Mouse (Mus musculus): ENCODE data around the gene Gm49387.

Gm49387 gene

DNA sequence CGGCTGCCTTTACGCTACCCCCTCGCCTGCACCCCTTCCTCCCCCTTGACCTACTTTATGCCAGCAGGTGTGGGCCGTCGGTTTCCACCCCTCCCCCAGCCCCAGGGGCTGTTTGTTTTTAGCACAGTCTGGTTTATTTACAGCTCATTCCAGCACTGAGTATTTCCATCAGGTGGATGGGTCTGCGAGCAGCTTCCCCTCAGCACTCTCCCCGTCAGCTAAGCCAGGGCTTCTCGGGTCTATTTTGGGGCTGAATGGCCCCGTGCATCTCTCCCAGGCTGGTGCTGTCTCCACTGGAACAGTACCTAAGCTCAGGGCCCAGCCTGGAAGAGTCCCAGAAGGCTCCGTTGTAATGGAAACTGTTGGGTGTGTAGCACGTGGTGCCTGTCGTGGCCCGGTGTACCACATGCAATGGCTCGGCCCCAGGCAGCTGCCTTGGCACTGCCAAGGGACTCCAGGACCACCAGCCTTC, 84.7 kb downstream of the Gm49387 start:
- in situ Hi-C loops (cut with MboI; ENCODE audit: unreplicated experiment in 2 of 2), result no loop called here

DNA sequence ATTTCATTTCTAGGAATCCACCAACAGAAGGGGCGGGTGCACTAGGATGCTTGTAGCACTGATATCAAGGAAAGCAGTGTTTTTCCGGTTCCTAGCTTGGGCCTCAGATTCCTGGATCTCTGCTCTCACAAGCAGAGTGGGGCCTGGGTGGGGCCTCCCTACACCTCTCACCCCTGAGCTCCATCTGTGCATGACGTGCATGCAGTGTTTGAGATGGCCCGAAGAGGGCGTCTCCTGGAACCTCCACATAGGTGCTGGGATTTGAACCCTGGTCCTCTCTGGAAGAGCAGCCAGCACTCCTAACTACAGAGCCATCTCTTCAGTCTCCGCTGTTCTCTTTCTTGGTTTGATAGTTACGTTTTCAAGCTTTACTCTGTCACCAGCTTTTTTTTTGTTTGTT, 85.7 kb downstream of the Gm49387 start:
- in situ Hi-C loops (cut with MboI; ENCODE audit: unreplicated experiment in 2 of 2), result no loop called here

DNA sequence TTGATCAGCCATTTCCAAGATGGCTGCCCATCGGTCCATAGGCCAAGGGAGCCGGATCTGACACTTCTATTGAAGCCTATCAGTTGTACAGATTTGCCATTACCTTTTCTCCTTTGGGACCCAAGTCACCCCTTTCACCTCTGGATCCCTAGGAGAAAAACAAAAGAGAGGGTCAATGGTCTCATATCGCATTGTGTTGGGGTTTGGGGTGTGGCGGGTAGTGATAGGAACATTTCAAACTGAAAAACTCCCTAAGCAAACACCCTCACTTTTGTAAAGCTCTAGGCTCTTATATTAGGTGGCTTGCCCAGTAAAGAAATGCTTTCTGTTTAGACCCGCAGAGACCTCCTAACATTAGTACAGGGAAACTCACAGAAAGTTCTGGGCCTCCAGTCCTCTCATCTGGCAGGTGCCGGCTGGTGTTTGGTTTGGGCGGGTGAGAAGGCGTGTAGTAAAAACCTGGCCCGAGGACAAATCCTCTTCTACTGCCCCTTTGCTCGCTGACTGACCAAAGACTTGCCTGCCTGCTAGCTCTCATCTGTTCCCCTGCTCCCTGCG, 96.7 kb downstream of the Gm49387 start:
- in situ Hi-C loops (cut with MboI; ENCODE audit: unreplicated experiment in 2 of 2), result no loop called here

DNA sequence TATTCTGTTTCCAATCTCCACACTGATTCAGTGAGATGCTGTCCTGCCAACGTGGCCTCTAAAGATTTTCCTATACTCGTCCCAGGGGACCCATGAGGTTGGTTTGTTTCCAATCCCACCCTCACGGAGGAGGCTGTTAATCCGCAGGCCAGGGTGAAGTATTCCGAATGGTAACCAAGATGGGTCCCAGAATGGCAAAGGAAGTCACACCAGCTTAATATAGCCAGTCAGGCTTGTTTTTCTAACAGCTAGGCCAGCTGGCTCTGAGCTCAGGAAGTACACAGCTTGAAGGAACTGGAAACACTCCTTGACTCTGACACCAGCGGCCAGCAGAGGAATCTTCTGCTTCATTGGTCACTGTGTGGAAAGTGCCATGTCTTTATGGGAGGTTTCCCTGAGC, 103.4 kb downstream of the Gm49387 start:
- in situ Hi-C loops (cut with MboI; ENCODE audit: unreplicated experiment in 2 of 2), result loop anchor here in 1 of 2 experiments (10.0 kb wide), 1 partner anchor 248 kb away; no protein-coding TSS in a partner anchor

DNA sequence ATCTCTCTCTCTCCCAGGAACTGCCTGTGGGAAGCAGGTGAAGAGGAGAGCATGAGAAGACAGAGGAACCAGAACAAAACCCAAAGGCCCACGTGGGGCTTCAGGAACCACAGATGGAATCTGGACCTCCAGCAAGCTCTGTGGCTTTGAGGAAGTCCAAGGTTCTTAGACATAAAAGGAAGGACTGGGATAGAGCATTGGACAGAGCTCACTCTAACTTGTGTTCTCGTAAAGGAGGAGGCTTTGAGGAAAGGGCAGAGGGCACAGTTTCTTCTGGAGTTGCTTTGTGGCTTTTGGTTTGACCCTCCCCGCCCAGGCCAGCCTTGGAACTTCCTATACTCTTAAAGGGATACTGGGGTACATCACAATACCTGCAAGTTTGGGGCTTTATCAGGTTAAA, 108.0 kb downstream of the Gm49387 start:
- in situ Hi-C loops (cut with MboI; ENCODE audit: unreplicated experiment in 2 of 2), result loop anchor here in 1 of 2 experiments (10.0 kb wide), 1 partner anchor 252 kb away; no protein-coding TSS in a partner anchor

DNA sequence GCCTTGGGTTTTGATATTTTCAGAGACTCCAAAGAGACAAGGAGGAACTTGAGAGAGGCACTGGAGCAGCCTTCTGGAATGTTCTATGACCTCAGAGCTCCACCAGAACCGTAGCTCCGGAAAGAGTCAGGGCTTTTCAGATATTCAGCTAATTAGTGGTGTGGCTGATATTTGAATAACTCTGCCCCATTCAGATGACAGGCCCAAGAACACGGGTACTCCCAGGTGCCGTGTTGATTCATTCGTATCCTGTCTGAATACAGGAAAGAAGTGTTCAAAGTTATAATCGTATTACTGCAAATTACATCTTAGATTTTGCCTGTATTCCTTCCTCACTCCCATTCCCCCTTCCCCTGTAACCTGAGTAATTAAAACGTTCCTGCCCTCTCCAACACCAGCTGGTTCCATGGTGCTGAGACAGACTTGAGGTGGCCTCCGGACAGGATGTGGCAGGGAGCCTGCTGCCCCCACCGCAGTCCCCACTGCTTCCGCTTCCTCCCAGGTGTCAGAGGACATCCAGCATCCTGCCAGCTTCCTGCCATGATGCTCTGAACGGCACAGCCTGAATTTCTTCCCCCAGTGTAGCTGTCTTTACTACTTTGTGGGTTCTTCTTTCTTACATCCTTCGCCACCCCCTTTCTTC, 109.1 kb downstream of the Gm49387 start:
- in situ Hi-C loops (cut with MboI; ENCODE audit: unreplicated experiment in 2 of 2), result loop anchor here in 1 of 2 experiments (10.0 kb wide), 1 partner anchor 253 kb away; no protein-coding TSS in a partner anchor

DNA sequence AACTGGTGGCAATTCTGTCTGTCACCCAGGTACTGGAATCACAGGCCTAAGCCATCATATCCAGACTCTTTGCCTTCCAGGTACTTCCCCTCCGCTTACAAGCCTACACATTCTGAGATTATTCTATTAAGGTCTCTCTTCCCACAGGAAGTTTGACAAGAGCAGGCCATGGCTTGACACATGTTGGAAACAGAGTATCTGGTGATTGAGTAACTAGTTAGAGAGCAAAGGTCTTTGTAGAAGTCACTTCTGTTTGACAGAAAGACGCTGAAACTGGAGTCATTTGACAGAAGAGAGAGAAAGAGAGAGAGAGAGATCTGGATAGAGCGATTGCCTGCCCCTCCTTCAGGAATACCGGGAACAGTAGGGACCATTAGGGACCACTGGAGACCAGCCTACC, 109.8 kb downstream of the Gm49387 start:
- in situ Hi-C loops (cut with MboI; ENCODE audit: unreplicated experiment in 2 of 2), result loop anchor here in 1 of 2 experiments (10.0 kb wide), 1 partner anchor 254 kb away; no protein-coding TSS in a partner anchor

DNA sequence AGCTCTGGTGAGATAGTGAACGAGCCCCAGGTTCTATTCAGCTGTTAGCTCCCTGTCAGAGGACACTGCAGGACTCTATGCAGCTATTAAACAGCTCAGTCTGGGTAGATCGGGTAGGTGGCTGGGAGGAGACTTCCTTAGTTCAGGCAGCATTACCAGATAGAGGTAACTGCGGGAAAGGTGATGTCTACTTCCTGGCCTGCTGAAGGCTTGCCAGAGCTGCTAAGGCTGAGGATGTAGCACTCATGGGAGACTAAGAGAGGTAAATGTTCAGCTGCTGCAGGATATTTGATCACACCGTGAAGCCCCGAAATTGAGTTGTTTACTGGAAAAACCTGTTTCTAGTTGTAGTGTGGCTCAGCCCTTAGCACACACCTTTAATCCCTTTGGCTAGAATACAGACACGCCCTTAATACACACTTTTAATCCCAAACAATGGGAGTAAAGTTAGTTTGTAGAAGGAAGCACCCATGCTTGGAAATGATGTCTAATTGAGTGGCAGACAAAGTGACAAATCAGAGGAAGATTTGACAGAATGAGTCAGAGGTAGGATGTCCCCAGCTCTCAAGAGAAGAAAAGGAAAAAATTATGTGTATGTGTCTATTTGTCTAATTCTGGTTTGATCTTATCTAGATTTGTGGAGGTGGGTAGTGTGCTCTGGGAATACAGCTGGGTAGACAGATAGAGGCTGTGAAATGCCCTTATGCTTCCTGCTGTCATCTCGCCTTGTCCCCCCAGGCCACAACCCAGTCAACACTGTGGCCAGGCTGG, 115.5 kb downstream of the Gm49387 start:
- in situ Hi-C loops (cut with MboI; ENCODE audit: unreplicated experiment in 2 of 2), result no loop called here

DNA sequence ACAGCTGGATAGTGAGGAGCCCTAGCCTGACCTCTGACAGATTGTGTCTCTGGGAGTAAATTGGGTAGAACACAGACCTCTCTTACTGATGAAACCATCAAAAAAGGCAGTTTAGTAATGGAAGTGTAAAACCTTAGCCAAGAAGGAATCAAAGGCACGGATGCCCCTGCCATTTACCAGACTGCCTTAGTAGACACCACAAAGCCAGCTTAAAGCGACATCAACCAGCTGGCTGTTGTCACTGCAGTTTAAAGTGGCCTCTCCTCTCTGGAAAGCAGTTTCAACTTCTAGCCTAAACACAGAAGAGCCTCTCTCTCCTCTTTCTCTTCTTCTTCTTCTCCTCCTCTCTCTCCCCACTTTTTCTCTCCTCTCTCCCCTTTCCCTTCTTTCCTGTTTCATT, 119.4 kb downstream of the Gm49387 start:
- in situ Hi-C loops (cut with MboI; ENCODE audit: unreplicated experiment in 2 of 2), result no loop called here

DNA sequence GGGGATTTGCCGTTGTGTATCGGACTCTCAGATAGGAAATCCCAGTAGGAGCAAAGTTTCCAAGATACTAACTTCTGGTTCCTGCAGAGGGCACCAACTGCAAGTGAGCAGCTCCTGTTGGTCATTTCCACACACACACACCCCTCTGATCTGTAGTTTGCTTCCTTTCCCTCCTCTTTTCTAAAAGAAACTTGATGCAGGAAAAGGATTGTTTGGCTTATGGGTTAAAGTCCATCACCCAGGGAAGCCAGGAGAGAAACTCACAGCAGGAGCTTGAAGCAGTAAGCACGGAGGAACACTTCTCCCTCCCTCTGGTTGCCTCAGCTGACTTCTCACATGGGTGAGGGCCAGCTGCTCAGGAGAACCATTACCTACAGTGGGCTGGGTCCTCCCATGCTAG, 121.5 kb downstream of the Gm49387 start:
- in situ Hi-C loops (cut with MboI; ENCODE audit: unreplicated experiment in 2 of 2), result loop anchor here (5.0 kb wide), 1 partner anchor 88 kb away; no protein-coding TSS in a partner anchor

DNA sequence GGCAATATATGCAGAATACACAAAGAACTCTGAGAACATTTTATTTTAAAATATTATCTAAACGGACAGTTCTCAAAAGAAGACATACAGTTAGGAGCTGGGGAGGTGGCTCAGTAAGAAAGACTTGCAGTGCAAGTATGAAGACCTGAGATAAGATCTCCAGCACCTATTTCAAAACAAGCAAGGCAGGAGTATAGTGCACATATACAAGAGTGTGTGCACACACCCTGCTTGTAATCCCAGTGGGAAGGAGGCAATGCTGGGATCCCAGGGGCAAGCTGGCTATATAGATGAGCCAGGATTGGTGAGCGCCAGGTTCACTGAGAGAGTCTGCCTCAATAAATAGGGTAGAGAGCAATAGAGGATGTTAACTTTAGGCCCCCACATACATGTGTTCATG, 124.8 kb downstream of the Gm49387 start:
- in situ Hi-C loops (cut with MboI; ENCODE audit: unreplicated experiment in 2 of 2), result loop anchor here (5.0 kb wide), 1 partner anchor 91 kb away; no protein-coding TSS in a partner anchor

DNA sequence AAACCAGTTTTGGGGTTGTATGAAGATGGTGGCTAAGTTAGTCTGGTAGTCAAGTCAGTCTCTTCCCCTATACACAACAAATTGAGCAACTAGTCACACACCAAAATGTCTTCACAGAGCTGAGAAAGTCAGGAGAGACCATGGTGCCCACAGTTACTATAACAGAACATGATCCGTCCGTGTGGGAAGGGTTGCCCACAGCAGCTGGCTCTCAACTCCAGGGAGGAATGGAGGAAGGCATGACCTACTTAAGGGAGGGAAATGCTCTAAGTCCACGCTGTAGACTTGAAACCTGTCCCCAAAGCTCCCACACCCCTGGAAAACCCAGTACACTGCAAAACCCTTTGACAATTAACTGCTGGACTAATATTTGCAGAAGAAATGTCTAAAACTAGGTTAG, 130.4 kb downstream of the Gm49387 start:
- in situ Hi-C loops (cut with MboI; ENCODE audit: unreplicated experiment in 2 of 2), result no loop called here

DNA sequence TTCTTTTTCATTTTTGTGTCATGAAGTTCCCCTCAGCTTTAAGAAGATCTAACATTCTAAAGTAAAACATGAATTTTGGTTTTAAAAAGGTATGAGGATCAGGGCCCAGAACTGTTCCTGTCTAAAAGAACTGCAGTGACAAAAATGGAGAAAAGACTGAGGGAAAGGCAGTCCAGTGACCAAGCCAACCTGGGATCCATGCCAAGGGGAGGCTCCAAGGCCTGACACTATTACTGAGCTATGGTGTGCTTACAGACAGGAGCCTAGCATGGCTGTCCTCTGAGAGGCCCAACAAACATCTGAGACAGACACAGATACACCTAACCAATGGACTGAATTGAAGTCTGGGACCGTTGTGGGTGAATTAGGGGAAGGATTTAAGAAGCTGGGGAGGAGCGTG, 130.8 kb downstream of the Gm49387 start:
- in situ Hi-C loops (cut with MboI; ENCODE audit: unreplicated experiment in 2 of 2), result no loop called here

DNA sequence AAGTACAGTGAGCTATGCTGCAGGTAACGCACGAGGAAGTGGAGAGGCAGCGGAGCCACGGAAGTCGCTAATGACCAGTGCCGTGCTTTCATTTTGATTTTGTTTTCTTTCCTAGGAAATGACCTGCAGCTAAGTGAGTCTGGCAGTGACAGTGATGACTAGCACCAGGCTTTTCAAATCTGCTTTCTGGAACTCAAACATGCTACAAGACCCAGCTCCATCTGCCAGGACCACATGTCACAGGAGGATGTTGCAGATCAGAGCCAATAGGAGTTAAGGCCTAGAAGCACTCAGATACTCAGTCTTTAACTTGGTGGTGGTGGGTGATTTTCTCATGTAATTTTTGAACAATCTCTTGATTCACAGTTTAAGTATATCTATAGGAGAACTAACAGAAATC, 134.2 kb downstream of the Gm49387 start:
- in situ Hi-C loops (cut with MboI; ENCODE audit: unreplicated experiment in 2 of 2), result no loop called here

DNA sequence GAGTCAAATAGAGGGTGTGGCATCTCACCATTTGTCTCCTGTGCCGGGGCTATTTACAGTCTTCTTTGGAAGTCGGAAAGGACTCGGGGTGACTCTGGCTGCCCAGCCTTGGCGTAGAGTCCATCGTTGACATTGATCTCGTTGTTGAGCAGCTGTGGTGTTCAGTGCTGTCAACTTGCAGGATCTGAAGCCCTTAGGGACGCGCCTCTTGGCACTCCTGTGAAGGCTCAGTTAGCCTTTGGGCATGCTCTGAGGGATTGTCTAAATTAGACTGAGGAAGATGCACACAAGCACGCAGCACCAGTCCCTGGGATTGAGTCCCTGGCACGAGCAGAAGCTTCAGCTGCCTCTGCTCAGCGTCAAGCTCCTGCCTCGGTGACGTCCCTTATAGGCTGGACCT, 137.3 kb downstream of the Gm49387 start:
- in situ Hi-C loops (cut with MboI; ENCODE audit: unreplicated experiment in 2 of 2), result no loop called here
